Mouse (Mus musculus) cerebellum, postnatal 25 days (tissue): Measurements from ENCODE around the gene Smim8.
A peak's percentile ranks its signal among the peaks of the same experiment; 100 is the strongest.
"Not testable (repeated sequence)": the region's sequence is repeated elsewhere in the genome, so short reads cannot be mapped to it uniquely, and the experiment has no call there.

Source experiments
- DNase-seq, 2 experiments: peaks; one replicate each; pipeline ENCODE4 v3.0.0; 2021; ENCODE audit warnings: mixed read lengths in 2 of 2

Smim8 gene

DNA sequence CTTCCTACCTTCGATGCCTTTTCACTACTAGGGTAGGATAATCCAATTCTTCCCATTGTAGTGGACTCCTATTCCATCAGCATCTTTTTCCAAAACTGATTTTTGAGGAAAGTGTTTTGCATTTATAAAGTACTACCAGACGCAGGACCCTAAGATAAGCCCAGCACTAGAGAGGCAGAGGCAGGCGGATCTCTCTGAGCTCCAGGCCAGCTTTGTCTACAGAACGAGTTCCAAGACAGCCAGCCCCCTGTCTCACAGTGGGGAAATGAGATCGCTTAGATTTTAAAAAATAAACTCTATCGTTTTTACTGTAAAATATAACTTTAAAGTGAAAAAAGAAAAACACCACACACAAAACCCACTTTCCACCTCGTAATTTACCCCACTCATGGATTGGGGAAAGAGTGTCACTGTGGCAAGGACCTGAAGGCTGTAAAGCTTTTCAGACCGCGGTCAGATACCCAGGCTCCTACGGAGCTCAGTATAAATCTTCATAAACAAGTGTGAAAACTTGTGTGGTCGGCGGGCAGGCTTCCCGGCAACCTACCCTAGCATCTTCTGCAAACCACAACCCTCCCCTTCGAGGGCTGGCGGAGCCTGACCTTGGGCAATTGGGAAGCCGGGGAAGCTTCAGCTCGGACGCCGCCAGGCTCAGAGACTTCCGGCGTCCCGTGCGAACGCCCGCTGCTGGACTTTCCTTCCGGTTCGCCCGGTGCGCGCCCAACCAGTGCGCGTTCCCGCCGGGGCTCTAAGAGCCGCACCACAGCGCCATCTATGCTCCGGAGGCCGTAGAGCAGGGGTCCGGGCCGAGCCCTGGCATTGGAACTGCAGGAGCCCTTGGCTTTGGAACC is at the start of gene Smim8:
Gene Smim8 (minus strand): TSS at position 747 of the 851 bp plus-strand sequence.
- DNase-seq, result peak; percentile 95 to 96

GRCm38 (mm10) chr4:34823901-34824300 is 45.7 kb upstream of the Smim8 start:
- peak in 1 of 2 experiments; percentile 17 for DNase-seq

- no peak for DNase-seq
Measured at GRCm38 (mm10) chr4:34819904-34820303, 41.7 kb upstream of the Smim8 start.

DNA sequence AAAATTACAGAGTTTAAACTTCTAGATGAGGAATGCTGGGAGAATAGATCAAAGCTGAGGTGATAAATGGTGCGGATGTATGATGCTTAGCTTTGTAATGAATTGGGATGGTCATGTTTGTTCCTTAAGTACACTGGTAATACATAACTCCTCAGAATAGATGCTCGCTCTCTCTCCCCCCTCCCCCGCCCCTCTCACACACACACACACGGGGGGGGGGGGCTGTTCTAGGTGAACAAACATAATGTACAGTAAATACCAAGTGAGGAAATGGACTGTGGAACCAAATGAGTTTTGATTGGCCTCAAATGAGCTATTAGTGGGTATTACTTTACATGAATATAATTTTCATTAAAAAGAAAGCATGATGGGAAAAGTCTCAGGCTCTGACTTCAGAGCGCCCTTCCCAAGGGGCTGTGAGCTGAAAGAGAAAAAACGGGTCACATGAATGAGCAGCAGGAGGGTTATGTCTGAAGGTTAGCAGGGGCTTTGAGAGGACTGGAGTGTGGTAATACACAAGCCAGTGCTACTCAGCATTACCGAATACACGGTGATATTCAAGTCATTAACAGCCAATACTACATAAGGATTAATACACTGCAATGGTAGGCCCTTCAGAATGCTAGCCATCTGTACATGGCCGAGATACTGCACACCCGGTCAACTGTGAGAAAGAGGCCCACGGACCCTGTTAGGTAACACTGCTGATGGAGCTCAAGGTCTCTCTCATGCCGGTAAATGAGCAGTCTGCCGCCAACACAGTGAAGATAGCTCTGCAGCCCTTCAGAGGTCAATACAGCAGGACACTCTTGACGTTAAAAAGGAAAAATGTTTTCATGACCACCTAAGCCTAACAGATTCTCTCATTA is 23.2 kb upstream of the Smim8 start:
- no peak for DNase-seq

- no peak for DNase-seq
Measured at GRCm38 (mm10) chr4:34798005-34798404, 19.8 kb upstream of the Smim8 start.

GRCm38 (mm10) chr4:34797294-34797983 is 19.2 kb upstream of the Smim8 start:
- DNase-seq, result no peak

DNA sequence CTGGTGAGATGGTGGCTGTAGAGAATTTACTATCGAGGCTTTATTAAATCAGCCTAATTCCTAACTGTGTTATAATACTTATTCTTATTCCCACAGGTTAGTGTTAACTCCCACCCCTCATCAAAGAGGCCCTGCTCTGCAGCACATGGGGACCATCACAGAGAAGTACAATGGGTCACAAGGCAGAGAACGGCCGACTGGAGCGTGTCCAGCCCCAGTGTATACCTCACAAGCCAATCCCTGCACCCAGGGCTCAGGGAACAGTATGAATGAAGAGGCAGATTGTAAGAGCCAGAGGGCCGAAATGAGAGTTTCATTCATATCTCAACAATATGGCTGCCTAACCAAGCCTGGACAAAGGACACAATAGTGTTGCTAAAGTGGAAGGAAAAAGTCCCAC is 18.1 kb upstream of the Smim8 start:
- DNase-seq, result no peak

DNA sequence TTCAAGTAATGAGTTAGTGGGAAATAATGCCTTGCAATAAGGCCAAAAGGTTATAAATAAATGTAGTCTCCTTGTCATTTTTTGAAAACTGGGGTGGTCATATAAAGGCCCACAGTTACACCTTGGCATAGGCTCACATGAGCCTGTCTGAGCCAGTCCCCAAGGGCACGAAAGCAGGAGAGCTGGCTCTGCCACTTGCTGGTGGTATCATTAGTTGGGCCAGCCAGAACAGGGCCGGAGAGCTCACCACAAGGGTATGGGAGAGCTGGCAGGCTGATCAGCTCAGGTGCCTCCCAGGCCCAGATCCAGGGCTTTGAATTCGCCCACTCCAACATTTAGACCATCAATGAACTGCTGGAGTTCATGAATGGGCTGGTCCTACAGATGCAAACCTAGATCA is 8.3 kb upstream of the Smim8 start:
- no peak for DNase-seq

GRCm38 (mm10) chr4:34785646-34786045 is 7.4 kb upstream of the Smim8 start:
- no peak for DNase-seq

DNA sequence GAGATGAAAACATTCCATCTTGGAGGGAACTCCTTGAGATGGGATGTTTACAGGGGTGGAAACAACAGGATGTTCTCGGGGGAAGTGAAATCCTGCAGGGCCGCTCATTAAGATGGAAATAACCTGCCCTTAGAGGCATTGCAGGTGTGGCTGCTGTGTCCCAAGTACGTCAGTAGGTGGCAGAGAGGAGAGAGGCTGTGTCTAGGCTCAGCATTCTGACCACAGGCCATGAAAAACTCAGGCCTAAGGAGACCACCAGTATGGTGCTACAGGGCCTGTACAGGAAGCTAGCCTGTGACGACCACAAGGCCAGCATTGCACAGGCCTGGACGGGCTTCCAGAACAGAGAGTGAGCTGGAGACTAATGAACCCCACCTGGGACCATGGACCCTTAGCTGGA is 6.6 kb upstream of the Smim8 start:
- DNase-seq, result no peak

DNA sequence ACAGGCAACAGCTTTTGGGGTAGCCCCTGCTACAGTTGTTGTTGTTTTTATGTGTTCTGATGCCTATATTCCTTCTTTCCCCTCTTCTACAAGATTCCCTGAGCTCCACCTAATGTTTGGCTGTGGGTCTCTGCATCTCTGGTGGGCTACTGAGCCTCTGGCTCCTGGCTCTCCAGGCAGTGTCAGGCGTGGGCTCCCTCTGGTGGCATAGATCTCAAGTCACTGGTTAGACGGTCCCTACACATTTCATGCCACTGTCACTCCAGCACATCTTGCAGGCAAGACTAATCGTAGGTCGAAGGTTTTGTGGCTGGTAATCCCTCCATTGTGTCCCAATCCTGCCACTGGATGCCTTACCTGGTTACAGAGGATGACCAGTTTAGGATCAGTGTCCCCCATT is 4.5 kb upstream of the Smim8 start:
- no peak for DNase-seq

DNA sequence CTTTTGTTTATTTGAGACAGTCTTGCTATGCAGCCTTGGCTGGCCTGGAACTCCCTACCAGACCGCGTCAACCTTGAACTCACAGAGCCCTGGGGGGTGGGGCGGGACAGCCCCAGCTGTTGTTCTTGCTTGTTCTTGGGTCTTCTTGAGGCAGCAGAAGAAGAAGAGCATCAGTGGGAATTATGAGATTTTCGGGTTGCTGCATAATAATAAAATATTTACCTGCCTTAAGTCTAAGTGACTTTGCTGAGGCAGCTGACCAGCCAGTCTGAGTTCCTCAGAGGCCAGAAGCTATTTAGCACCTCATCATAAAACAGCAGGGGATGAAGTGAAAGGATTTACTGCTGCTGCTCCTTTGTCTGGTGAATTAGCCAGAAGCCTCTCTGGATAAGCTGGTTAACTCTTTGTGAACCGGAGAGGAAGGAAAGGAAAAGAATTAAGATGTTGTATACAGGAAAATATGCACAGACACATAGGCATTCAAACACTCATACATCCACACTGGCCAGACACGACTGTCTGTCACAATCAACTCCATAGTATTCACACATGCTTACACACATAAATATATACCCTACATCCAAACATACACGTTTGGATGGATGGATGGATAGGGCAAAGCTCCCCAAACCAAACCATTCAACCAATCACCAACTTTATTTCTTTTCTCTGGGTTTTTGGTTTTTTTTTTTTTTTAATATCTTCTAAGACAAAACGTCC is 6.4 kb downstream of the Smim8 start:
- no peak for DNase-seq

- no peak for DNase-seq
Measured at GRCm38 (mm10) chr4:34756163-34756562, 22.1 kb downstream of the Smim8 start, which contains the start of gene Gm136. TSS of gene Gm136 (minus strand) at chr4:34756263.

GRCm38 (mm10) chr4:34749236-34749635 is 29.0 kb downstream of the Smim8 start:
- DNase-seq, result no peak

DNA sequence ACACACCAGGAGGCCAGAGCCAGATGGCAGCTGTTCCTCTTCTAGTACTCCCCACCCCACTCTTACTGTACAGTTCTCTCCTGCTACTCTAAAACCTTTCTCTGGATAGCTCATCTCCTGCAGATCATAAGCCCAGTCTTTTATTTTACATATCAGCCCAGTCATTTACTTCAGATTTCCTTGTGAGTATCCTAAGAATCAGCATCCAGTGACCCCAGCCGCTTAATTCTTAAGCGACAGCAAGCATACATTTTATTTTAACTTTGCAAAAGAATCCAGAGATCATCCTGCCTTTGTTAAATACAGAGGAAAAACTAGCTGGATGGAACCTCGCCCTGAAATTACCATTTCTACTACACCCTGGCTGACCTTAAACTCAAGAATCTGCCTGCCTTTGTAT is 43.8 kb downstream of the Smim8 start:
- DNase-seq, result no peak

GRCm38 (mm10) chr4:34733415-34733814 is 44.8 kb downstream of the Smim8 start:
- DNase-seq, result not testable (repeated sequence)

DNA sequence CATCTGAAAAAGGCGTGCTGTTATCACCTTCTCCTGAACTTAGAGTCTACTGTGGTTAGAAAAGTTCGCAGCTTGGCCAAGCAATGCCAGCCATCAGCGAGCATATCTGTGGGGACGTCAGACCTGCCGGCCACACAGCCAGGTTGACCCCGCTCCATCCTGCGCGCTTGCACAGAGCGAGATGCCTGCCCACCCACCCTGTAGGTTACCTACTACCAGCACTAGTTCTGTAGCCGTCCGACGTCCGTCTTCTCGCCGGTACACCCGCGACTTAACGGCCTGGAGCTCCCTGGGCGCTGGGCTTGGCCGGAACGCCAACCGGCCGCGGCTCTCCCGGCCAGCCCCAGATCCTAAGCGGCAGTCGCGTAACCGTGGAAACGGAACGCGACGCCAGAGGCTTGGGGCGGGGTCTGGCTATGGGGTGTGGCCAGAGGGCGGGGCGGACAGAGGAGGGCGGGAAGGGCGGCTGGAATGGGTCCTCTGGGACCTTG is 48.3 kb downstream of the Smim8 start, which contains the start of gene Cfap206:
Gene Cfap206 (minus strand): TSS at position 356 of the 491 bp plus-strand sequence.
- DNase-seq, result peak; percentile 66 to 81

GRCm38 (mm10) chr4:34725710-34726109 is 52.5 kb downstream of the Smim8 start:
- DNase-seq, result not testable (repeated sequence)

DNA sequence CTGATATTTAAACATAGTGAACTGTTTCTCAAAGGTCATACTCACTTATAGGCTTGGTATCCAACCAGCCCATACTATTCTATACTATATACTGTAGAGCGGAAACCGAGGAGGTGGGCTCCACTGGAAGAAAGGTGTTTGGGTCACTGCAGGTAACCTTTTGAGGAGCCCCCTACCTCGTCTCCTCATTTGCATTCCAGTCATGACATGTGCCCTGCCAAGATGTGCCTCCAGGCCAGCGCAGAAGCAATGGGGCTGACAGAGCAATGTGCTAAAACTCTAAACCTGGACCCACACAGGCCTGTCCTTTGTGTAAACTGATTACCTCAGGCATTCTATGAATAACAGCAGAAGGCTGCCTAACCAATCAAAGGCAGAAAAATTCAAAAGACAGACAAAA is 53.9 kb downstream of the Smim8 start:
- DNase-seq, result no peak

DNA sequence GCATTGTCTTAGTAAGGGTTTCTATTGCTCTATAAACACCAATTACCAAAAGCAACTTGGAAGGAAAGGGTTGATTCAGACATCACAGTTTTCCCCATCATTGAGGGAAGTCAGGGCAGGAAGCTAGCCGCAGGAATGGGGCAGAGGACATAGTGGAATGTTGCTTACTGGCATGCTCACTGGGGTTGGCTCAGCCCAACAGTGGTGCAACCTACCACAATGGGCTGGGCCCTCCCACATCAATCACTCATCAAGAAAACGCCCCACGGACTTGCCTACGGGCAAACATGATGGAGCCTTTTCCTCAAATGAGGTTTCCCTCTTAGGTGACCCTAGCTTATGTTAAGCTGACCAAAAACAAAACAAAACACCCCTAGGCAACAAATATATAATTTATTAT is 55.0 kb downstream of the Smim8 start:
- DNase-seq, result no peak

DNA sequence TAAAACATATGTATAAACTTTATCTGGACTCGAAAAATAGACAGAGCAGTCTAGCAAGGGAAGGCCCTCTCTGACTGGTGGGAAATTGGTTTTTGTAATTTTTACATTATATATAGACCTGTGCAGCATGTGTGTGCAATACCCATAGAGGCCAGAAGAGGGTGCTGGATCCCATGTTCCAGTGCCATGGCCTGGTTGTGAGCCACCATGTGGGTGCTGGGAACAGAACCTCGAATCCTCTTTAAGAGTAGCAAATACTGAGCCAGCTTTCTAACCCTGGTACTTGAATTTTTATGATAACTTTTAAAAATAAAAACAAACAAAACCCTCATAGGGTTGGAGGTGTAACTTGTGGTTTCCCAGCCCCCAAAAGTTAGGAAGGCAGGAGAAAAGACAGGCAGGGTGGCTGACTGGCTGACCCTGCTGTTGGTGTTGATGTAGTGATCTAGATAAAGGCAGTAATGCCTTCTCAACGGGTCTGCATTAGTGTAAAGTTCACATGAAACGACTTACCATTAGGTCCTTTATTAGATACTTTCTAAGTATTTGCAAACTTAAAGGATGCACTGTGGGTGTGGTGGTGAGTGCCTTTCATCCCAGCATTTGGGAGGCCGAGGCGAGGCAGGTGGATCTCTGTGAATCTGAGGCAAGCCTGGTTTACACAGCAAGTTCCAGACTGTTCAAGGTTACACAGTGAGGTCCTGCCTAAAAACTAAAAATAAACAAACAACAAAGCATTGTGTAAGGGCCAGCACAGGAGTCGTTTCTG is 57.9 kb downstream of the Smim8 start:
- no peak for DNase-seq
